Mouse (Mus musculus): ENCODE measurements at regions not wholly inside any gene's neighbourhood (a gene's known extent, or its start where the extent isn't known, plus 50 kb on each side); places are given as distances from the start of the nearest gene placed in this dataset.

- DNase-seq, result no peak
These were observed 128.8 kb upstream of the Dock1 start for GRCm38 (mm10) chr7:134541699-134542098.

- no peak for DNase-seq
These were observed 124.3 kb upstream of the Dock1 start for GRCm38 (mm10) chr7:134546187-134546586.

DNA sequence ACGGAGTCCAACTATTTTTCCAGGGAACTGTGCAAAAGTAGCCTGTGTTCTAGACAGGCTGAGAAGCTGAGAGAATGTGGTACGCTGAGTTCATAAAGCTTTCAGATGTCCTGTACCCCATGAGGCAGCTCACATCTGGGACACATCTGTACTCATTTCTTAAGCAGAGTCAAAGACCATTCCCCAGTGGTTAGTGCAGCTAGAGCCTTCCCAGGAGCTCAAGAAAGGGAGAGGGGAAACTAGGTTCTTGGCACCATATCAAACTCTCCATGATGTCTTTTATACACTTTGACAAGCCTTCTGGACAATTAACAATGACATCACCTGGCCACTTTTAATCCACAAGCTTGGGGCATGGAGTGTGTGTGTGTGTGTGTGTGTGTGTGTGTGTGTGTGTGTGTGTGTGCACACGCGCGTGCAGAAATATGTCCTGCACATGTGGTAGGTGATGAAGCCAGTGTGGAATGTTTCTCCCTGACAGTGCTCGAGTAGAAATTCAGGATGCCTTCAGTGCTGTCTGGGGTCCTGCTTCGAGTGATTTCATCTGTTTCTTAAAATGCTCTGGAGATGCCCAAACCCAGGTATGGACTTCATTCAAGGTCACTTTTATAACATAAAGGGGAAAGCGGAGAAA, 121.1 kb upstream of the Dock1 start:
- no peak for DNase-seq

DNA sequence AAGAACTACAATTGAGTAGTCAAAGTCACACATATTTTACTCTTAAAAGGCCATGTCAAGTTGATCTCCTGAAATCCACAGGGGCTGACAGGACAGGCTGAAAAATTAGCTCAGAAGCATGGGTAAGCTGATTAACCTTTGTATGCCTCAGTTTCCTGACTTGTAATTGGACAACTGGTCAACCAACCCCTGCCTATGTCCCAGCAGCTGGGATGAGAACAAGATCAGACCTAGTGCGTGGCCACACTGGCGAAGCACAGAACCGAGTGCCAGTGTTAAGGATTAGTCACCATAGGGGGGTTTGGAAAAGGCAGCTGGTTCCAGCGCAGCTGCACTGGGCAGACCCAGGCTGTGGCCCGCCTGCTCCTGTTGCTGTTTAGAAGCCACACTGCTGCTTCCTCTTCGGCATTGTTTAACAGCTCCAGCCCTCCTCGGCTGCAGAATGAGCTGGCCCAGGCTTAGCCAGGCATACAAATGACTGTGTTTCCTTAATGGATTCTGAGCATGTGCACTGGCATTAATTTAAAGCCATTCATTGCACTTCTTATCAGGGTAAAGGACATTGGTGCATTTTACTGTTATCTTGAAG, 120.1 kb upstream of the Dock1 start:
- DNase-seq, result peak; percentile 33 to 43

GRCm38 (mm10) chr7:134552051-134552451, 118.4 kb upstream of the Dock1 start:
- DNase-seq, result peak; percentile 24 to 33

GRCm38 (mm10) chr7:134556061-134556460, 114.4 kb upstream of the Dock1 start:
- no peak for DNase-seq

- peak; percentile 44 to 61 for DNase-seq
These were observed 104.1 kb upstream of the Dock1 start for GRCm38 (mm10) chr7:134566322-134566721.

- DNase-seq, result no peak
These were observed 101.2 kb upstream of the Dock1 start for GRCm38 (mm10) chr7:134569247-134569646.

- no peak for DNase-seq
These were observed 100.2 kb upstream of the Dock1 start for GRCm38 (mm10) chr7:134570176-134570810.

DNA sequence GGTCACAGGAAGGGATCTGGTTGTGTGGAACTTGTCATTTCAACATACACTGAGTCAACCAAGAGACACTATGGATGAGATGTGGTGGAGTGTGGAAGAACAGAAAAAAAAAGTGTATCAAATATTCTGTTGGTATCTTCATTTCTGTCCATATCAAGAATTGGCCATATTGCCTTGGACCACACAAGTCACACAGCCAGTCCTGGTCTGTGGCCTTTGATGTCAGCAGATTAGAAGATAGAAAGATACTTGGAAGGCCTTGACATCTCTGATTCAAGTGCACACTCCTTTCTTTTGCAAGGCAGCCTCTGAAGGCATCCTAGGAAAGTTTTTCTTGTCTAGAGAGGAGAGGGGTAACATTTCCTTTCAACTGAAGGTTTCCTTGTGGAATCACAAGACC, 88.7 kb upstream of the Dock1 start:
- no peak for DNase-seq

- no peak for DNase-seq
These were observed 85.0 kb upstream of the Dock1 start for GRCm38 (mm10) chr7:134585478-134585877.

GRCm38 (mm10) chr7:134586990-134587389, 83.5 kb upstream of the Dock1 start:
- DNase-seq, result no peak

DNA sequence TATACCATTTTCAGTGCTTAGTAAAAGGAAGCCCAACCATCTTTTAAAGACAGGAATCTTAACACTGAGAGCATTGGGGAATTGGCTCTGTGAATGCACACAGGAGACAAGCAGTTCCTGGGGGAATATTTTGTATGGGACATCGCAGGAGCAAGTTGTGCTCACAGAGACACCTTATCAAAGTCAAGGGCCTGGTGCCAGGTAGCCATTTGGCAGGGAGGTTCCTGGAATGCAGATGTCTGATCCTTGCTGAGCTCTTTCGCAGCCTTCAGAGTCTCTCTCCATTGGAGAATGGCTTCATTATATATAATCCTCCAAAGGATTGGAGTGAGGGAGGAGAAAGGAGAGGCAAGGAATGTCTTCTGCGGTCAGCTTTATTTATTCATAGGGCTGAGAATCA, 62.6 kb upstream of the Dock1 start:
- no peak for DNase-seq

DNA sequence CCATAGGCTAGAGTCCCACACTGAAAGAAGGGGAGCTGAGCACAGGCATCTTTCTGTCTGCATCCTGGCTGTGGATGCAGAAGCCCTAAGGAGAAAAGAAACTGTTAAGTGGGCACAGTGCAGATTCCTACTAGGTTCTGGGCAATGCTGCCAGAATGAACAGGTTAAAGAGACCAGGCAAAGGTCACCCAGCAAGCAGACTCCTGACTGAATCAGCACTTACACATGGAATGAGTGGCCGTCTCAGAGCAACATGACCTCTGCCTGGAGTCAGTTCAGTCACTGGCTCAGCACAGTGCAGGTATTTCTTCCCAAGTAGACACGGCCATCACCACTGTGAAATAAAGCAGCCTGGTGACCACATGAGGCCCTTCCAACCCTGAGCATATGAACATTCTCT, 60.3 kb upstream of the Dock1 start:
- DNase-seq, result no peak

DNA sequence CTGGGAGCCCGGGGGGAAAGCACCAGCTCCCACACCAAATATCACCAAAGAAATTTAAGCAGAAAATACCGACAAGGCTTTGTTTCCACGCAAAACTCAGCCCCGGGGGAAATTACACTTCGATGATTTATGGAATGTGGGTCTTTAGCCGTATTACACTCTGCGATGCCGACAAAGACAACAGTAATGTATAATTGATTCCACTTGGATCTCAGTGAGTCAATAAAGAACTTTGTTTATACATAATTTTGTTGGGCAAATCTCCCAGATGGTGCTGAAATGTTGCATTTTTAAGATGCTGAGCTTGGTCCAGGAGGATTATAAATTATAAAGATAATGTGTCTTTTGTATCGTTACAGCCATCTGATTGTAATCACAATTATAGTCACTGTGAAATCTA, 59.1 kb upstream of the Dock1 start:
- no peak for DNase-seq

GRCm38 (mm10) chr7:134612175-134612633, 58.2 kb upstream of the Dock1 start:
- DNase-seq, result peak in 1 of 2 experiments; percentile 31

DNA sequence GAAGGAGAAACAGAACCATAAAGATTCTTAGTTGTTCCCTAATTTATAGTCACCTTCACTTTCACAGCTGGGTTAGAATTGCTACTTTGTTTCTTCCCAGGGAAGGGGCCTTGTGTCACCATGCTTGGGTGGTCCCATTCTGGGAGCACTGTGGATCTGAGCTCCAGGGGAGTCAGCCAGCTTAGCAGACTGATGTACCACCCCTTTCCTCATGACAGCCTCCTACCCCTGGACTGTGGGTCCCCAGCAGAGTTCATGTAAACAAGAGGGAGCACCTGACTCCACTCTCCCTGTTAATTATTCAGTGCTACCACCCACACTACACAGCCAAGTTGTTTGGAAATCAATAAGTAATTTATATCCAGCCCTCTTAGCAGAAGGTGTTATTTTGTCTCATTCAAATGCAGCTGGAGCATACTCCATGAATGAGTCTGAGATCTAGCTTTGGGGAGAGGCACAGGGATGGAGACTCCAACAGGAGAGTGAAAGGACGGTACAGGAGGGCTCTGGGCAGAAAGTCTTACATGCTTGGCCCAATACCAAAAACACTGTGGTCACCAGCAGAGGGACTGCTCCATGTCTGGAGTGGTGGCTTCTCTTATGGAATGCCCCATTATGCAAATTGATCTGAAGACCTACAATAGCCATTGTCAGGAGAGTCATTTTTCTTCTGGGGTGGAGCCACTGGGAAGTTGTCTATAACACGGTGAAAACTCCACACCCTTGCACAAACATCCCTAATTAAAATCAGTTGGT, 51.1 kb upstream of the Dock1 start:
- DNase-seq, result no peak

- DNase-seq, result no peak
These were observed 50.4 kb upstream of the Dock1 start for GRCm38 (mm10) chr7:134620006-134620405.

All from layer of hippocampus, postnatal 36 days (tissue).